Mouse (Mus musculus) cerebellum, postnatal 4 days (tissue): ENCODE results near the gene Sesn1.

Source experiments
- DNase-seq, 2 experiments: peaks; one replicate each; pipeline ENCODE4 v3.0.0; 2022; ENCODE audit warnings: low spot score in 2 of 2, mixed read lengths in 1 of 2

Sesn1 gene

DNA sequence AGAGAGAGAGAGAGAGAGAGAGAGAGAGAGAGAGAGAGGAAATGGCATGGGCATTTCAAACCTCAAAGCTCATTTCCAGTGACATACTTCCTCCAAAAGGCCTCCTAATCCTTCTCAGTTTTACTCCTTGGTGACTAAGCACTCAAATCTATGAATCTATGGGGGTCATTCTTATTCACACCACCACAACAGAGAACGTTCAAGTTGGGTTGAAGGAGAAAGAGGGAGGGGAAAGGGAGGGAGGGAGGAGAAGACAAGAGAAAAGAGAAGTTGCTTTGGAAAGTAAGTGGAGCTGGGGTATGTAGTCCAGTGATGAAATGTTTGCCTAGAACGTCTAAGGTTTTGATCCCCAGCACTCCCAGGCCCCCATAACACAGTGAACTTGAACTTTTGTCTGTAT lies 60.4 kb downstream of the Sesn1 start:
- no peak for DNase-seq

DNA sequence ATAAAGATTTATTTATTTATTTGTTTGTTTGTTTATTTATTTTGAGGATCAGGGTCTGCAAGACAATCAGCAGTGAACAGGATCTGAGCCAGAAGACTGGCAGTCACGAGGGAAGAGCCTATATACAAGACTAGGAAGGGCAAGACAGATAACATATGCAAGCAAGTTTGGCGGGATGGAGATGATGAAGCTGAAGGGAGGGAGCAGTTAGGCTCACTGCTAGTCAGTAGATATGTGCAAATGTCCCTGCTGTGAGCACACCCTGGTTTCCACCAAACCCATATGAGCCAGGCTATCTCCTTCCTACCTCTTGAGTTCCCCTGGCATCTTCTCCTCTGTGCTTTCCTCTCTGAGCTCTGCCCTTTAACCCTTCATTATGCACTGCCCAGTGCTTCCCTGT lies 61.8 kb downstream of the Sesn1 start:
- DNase-seq = no peak

DNA sequence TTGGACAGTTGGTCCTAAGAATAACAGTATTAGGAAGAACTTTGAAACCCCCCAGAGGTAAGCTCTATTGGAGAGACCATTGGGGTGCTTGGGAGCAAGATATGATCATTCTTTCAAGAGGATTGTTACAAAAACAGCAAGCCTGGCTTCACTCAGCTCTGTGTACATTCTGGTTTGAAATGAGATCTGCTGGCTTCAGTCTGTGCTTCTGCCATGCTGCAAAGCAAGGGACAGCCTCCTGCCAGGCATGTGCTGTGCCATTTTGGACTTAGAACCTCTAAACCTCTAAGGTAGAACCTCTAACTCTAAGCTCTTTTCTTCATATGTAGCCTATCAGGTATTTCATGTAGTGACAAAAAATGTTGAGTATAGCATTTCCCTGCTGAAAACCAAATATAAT lies 65.9 kb downstream of the Sesn1 start:
- DNase-seq = no peak

DNA sequence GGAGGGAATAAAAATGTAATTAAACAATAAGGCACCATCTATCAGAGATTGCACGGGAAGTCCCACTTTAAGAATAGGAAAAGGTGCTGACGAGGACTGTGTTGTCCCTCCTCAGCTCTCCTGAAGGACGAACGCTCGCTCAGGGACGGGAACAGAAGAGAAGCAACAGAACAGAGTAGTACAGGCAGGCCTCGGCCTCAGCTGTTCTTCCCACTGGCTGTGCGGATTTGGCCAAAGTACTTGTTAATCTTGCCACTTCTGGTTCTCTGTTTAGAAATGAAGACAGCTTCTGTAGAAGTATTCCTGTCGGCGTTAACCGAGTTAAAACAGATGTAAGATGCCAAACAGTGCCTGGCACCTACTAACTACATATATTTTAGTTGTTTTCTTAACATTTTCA lies 68.6 kb downstream of the Sesn1 start:
- DNase-seq = no peak

DNA sequence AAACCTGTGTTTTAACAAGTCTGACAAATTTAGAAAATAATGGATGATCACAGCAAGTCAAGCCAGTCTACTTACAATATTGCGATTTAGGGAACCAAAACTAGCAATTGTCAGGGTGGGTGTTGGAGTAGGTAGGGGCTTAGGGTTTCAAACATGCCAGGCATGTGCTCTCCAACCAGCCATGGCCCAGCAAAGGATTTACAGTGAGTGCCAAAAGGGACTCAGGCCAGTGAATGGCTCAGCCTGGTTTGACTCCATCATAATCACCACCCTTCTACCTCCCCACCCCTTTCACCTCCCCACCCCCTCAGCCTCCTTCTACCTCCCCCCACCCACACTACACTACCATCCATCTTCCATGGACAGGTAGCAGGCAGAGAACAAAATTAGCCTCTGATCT lies 69.9 kb downstream of the Sesn1 start:
- DNase-seq = no peak

DNA sequence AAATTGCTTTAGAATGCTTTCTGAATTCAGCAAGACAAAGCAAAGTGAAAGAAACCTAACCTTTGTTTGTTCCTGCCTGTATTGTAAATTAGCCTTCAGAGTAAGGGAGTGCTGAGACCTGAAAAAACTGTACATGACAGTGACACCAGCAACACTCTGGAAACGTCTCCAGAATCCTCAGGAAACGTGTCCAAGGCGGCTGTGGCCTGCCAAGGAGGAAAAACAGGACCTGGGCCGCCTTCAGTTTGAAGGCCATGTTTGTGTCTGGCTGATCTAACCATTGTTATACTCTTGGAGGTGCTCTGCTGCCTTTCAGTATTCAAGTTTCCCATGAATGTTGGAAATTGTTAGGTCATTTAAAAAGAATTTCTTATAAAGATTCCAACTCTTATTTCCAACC lies 70.5 kb downstream of the Sesn1 start:
- DNase-seq = no peak

DNA sequence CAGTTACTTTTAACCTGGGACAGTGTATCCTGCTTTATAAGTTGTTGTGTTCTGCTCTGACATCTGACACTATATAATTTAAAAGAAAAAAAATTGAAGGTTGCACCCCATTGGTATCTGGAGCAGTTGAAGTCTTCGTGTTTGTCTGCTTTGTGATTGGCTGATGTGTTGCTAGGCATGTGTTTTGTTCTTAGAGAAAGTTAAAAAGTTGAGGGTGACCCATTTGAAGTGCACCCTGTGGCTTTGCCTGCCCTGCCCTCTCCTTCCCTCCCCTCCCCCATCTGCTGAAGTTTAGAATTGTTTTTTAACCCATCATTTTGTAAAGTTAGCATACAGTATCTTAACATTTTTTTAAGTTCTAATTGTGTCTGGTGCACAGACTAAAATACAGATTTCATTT lies 71.0 kb downstream of the Sesn1 start:
- no peak for DNase-seq

DNA sequence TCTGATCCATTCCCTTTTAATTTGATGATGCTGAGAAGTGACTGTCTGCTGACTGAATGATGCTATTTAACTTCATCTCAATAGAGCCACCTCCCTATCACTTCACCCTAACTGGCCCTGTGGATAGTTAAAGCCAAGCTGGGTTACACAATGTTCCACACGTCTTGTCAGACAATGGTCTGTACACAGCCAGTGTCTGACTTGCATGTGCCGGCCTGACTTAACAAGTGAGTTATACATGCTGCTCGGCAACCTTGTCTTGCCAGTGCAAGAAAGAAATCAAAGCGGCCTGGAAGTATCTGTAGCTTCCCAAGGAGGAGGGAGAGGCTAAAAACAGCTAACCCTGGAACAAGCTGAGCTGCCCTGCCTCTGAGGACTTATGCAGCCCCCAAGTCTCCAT lies 71.7 kb downstream of the Sesn1 start:
- DNase-seq = no peak

DNA sequence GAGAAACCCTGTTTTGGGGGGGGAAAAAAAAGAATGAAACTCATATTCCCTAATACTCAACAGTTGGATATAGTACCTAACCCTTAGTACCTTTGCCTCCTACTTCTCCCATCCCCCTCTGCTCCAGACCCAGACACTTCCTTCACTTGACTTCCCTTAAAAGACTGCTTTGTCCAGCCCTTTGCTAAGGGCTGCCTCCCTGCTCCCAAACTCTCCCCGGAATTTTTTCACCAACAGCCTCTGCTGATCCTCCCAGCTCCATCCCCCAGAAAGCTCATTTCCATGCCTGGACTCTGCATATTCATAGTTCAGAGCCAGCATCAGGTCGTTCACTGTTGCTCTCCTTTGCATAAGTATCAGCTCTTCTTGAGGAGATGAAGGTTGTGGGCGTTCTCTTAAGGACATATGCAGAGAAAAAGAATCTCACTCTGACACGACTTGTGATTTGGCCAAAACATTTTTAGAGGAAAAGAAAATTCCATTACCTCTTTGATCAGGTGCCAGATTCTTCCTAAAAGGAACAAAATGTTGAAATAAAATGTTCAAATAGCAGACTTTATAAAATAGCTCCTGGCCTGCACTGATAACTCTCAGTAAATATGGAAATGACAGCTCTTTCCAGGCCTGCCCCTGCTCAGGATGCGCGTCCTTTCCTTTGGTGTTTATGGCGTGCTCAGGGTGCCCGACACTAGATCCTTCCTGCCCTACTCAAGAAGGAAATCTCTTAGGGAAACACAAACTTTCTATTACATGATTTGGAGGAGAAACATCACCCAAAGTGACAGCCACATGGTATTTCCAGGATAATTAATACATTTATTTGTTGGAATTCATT lies 74.2 kb downstream of the Sesn1 start:
- no peak for DNase-seq

DNA sequence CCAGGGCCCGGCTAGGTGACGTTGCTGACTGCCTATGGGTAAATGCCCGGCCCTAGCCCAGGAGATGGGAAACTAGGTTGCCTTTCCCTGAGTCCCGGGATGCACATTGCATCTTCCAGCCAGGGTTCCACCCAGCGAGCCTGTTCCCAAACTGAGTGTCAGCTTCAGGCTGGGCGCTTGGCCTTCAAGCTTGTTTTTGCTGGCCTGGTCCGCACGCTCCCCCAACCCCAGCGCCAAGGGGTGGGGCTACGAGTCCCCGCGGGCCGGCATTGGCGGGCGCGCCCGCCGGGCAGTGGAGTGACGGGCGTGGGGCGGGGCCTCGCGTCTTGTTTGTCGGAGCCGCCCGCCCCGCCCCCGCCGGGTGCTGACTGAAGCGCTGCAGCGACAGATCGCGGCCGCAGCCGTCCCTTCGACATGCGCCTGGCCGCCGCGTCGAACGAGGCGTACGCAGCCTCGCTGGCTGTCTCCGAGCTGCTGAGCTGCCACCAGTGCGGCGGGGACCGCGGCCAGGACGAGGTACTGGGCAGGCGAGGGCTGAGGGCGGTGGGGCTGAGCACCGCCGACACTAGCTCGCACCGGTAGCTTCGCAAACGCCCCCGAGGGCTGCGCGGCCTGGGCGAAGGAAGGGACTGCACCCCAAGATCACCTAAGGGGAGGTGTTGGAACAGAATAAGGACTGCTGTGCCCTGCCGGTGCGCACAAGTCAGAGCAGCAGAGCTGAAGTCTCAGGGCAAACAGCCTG lies 77.5 kb downstream of the Sesn1 start:
- DNase-seq = peak; percentile 91 to 97

DNA sequence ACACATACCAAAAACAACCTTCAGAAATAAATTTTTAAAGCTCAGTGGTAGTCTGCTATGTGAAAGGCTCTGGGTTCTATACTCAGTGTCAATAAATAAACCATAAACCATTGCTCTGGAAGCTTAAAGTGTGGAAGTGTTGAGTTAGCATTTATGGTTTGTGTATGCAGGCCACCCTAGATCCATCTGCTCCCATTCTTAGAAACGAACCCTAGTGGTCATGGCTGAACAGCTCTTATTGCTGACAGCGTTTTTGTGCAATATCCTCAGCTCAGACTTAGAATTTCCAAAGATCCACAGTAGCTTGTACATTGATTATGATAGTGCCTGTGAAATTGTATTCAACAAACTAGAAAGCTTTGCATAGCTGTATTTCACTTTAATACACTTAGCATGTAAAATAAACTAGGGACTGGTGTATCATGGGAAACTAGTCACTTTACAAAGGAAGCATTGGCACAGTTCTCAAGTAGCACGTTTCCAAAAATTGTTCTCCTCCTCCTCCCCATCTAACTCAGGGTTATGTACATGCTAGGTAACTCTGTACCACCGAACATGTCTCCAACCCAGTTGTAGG lies 78.7 kb downstream of the Sesn1 start:
- no peak for DNase-seq

DNA sequence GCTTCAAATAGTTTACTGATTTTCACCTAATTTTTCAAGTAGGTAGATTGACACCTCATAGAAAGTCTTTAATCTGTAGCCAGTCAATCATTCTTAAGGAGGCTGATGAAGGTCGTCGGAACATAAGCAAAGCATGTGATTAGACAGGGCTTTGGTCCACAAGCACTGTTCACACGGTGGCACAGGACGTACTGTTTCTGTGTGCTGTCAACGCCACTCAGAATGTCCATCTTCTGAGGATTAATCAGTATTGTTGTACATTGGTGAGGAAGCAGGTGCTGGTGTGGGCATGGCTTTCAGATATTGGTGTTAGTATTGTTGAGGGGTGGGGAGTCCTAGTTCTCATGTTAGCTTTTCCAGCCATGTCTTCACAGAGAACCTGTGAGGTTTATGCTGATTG lies 79.8 kb downstream of the Sesn1 start:
- no peak for DNase-seq

DNA sequence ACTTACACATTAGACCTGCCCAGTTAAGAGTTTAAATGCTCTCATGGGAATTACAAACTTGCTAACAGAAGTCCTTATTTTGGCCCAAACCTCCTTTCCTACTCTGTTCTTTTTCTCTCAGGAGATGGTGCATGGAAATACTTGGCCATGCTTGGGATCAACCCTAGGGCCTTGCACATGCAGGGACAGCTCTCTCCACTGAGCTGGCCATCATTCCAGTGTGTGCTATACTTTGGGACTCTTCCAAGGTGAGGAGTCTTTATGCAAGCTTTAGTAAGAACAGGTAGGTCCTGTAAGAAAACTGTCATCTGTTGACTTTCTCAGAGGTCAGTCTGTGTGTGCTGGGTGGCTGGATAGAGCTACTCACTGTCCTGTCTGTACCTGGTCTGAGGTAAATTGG lies 80.8 kb downstream of the Sesn1 start:
- DNase-seq = no peak

DNA sequence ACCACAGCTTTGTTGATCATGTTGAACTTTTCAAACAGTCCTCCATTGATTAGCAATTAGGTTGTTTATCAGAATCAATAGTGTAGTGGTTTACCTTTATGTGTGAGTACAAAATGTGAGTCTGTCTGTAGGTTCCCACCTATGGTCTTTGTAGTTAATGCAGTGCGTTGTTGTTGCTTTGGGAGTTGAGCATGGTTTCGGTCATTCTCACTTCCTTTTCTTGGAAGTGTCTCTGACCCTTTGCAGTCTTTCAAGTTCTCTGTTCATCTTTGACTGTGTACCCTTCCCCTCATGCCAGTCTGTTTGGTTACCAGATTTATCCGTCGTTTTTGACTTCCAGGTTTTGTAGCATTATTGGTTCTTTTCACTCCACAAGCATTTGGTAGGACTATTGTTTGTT lies 81.6 kb downstream of the Sesn1 start:
- DNase-seq = no peak

DNA sequence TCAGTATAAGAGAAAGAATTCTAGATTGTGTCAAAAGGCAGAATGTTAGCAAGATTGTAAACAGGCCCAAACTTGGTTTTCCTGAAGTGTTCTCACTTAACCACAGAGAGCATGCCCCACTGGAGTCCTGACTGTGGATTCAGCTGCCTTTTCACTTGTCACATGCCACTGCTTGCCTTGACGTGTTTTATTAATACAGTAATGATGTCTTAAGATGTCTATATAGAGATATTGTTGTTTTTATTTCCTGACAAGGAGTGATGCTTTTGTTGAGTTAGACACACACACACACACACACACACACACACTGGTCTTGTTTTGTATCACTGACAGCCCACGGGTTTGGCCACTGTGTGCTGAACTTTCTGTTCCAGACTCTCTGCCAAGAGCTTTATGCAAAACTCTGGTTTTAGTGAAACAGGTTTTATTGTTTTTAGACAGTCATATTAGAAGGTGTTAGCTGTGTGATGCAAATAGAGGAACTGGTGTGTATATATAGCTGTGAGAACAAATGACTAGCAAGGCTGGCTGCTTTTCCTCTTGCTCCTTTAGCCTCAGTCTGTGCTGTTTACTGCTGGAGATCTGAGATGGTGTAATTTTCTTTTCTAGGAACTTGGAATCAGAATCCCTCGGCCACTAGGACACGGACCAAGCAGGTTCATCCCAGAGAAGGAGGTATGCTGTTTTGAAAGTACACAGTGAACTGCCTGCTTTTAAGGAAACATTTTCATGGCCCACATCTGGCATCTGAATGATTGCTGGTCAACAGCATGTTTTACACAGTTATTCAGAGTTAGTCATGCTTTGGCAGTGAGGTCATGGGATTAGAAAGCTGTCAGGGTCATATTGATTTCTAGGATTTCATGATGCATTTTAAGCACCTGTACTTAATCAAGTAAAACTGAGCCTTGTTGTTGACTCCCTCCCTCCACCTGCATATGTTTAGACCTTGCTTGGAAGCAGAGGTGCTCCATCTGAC lies 84.0 kb downstream of the Sesn1 start:
- no peak for DNase-seq

DNA sequence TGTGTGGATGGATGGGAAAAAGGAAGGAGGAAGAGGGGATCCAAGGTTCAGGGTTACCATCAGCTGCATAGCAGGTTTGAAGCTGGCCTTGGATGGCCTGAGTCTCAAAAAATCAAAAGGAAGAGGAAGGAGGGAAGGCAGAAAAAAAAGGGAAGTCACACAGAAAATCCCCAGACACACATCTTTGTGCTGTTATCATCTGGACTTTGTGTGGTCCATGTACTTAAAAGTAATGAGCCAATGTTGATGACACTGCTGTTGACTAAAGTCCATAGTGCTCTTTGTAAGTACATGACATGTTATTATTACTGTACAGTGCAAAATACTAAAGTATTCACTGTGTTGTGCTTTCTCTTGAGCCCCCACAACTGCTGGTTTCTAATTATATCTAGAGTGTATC lies 86.7 kb downstream of the Sesn1 start:
- DNase-seq = no peak

DNA sequence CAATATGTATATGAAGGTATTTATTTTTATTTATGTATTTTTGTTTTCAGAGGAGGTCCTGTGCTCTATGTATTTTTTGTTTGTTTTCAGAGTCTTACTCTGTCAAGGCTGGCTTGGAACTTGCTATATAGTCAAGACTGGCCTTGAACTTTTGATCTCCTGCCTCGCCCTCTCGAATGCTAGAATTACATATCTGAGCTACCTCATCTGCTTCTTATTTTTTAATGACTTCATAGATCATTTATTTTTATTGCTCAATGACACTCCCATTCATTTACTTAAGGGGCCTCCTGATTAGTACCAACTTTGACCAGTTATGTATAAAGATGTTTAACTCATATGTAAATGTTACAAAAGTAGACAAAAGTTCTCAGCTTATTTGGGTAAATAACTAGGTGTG lies 87.1 kb downstream of the Sesn1 start:
- no peak for DNase-seq

DNA sequence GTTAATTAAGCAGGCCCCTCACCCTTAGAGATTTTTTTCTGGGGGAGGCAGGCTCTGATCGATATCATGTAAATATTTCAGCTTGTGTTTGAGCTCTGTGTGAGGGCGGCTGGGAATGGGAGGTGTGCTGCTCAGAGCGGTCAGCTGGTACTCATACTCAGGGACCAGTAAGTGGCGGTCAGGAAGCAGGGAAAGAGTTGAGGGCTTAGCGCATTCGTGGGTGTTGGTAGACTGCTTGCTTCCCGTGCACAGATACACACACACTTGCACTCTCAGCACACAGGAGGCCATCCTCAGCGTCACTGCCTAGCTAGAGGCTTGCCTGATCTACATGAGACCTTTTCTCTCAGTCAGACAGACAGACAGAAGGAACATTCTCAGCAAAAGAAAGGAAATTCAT lies 91.7 kb downstream of the Sesn1 start:
- DNase-seq = no peak

DNA sequence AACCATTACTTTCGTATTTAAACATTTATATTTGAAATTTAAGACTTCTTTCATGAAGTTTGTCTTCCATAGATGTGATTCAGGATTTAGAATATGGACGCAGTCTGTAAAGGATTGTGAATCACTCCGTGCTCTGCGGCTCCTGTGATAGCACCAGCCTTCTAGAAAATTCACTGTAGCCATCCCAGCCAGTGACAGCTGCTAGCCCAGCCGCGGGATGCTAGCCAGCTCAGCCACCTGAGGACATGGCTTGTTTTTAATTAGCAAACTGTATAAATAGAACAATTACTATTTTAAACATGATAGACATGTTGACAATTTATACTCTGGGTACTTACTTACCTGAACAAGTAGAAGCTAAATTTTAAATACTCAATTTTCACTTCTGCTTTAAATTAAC lies 92.1 kb downstream of the Sesn1 start:
- peak in 1 of 2 experiments; percentile 36 for DNase-seq

DNA sequence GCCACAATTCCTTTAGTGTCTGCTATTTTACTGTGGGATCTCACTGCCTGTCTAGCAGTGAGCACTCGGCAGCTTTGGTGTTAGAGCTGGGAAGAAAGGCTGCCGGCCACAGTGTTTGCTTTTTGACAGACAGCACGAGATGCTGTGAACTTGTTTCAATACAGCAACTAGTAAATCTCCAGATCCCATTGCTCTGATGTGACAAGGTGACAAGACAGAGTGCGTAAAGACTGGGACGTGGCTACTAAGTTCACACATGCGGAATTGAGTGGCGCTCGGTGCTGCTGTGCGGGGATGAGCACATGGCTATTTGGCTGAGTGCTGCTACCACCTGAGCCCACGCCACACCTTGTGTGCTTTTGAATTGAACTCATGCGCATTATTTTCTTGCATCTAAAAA lies 97.7 kb downstream of the Sesn1 start:
- DNase-seq = no peak

DNA sequence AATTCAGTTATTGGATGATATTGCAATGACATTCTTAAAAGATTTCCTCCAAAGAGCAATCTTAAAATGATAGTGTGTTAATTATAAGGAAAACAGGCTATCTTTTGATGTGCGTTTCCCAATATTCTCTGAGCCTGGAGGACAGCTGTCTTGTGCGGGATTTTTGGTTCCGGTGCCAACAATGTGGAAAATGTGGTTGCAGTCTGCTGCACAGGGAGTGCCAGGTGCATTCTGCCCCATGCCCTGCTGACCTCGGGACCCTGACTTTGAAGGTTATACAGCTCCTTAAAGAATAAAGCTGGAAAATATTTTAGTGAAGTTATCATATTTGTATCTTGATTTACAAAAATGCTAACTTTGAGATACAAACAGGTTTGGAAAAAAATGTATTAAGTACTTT lies 98.2 kb downstream of the Sesn1 start:
- no peak for DNase-seq

DNA sequence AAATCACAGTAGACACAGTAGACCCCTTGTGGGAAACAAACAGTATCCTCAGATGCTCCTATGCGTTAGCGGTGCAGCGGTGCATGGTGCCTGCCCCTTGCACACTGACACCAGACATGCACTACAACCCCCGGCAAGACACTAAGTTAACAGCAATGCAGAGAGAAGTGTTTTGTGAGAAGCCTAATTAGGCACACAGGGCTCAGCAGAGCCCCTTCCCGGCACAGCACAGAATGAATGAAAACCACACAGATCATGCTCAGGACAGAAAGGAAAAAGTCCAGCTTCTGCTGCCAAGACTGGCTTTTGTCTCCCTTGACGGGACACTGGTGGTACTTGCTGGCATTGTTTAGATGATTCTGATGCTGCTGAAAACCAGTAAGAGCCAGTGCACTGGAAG lies 99.2 kb downstream of the Sesn1 start:
- no peak for DNase-seq
